Mouse (Mus musculus): ENCODE measurements around the gene Pgls. TPM values are rescaled to one million over a fixed set of nuclear protein-coding genes. Genes with fewer than 3 reads are reported as not detected.

The Pgls gene
- polyA plus RNA-seq, 1 experiment from 2014 or later: 152 TPM

- Histone ChIP-seq H3K27me3 (replicated peaks; ENCODE audit: control insufficient read depth, insufficient read depth, low read length) (no peaks in the 10 kb centered on the region), H3K36me3 (ENCODE audit: control insufficient read depth, insufficient read depth) (peaks cover 9% of the 10 kb centered on the region; the same call in 1 of the 2 replicates), H3K27ac (ENCODE audit: low read depth, low read length) (no peak overlapping the region), H3K9me3 (ENCODE audit: control insufficient read depth) (no peaks in the 10 kb centered on the region), H3K4me1 (replicated peaks; ENCODE audit: control insufficient read depth, insufficient read depth, low read length) (no peaks in the 10 kb centered on the region), H3K4me2 (replicated peaks; ENCODE audit: low read depth) (no peak overlapping the region), H3K9ac (ENCODE audit: low read depth, low read length) (no peak overlapping the region), H3K4me3 (ENCODE audit: low read depth, low read length) (no peak overlapping the region)
- no peak for TF ChIP-seq CTCF (IDR thresholded peaks at IDR 0.05; ENCODE audit: low read depth)
- 68% methylated on average over 9 of the region's 9 CpGs for whole genome bisulfite sequencing
- no peak for ATAC-seq
Observed at GRCm38 (mm10) chr8:71580201-71580600, 11.8 kb upstream of the Pgls start.

- H3K4me3 ChIP-seq (ENCODE audit: low read depth, low read length): no peak overlapping the region
- no peak overlapping the region for H3K9ac ChIP-seq (ENCODE audit: low read depth, low read length)
- no peaks in the 10 kb centered on the region for H3K4me1 ChIP-seq (replicated peaks; ENCODE audit: control insufficient read depth, insufficient read depth, low read length)
- ATAC-seq: no peak
- H3K36me3 ChIP-seq (ENCODE audit: control insufficient read depth, insufficient read depth): peaks cover 17% of the 10 kb centered on the region; the same call in 1 of the 2 replicates
- WGBS: 84% methylated on average over 2 of the region's 2 CpGs
- peak; percentile 80 for TF ChIP-seq CTCF (IDR thresholded peaks at IDR 0.05; ENCODE audit: low read depth)
- no peak overlapping the region for H3K27ac ChIP-seq (ENCODE audit: low read depth, low read length)
- no peaks in the 10 kb centered on the region for H3K27me3 ChIP-seq (replicated peaks; ENCODE audit: control insufficient read depth, insufficient read depth, low read length)
- no peaks in the 10 kb centered on the region for H3K9me3 ChIP-seq (ENCODE audit: control insufficient read depth)
- H3K4me2 ChIP-seq (replicated peaks; ENCODE audit: low read depth): no peak overlapping the region
Observed at GRCm38 (mm10) chr8:71586891-71587290, 5.1 kb upstream of the Pgls start.

GRCm38 (mm10) chr8:71588762-71589161, 3.2 kb upstream of the Pgls start:
- TF ChIP-seq CTCF (IDR thresholded peaks at IDR 0.05; ENCODE audit: low read depth): no peak
- Histone ChIP-seq H3K36me3 (ENCODE audit: control insufficient read depth, insufficient read depth) (peaks cover 17% of the 10 kb centered on the region; the same call in 1 of the 2 replicates), H3K4me1 (replicated peaks; ENCODE audit: control insufficient read depth, insufficient read depth, low read length) (peaks cover 11% of the 10 kb centered on the region; the same call in 1 of the 2 replicates), H3K4me2 (replicated peaks; ENCODE audit: low read depth) (no peak overlapping the region), H3K27me3 (replicated peaks; ENCODE audit: control insufficient read depth, insufficient read depth, low read length) (no peaks in the 10 kb centered on the region), H3K27ac (ENCODE audit: low read depth, low read length) (no peak overlapping the region), H3K9ac (ENCODE audit: low read depth, low read length) (no peak overlapping the region), H3K4me3 (ENCODE audit: low read depth, low read length) (no peak overlapping the region), H3K9me3 (ENCODE audit: control insufficient read depth) (no peaks in the 10 kb centered on the region)
- WGBS: 78% methylated on average over 3 of the region's 3 CpGs
- no peak for ATAC-seq

- H3K9ac ChIP-seq (ENCODE audit: low read depth, low read length): peak overlapping the region; percentile 79; the same call in 1 of the 2 replicates
- peak overlapping the region; percentile 64 for H3K4me3 ChIP-seq (ENCODE audit: low read depth, low read length)
- ATAC-seq: no peak
- 24% methylated on average over 5 of the region's 5 CpGs for WGBS
- H3K4me2 ChIP-seq (replicated peaks; ENCODE audit: low read depth): peak overlapping the region; percentile 82
- H3K36me3 ChIP-seq (ENCODE audit: control insufficient read depth, insufficient read depth): peaks cover 2% of the 10 kb centered on the region; the same call in 1 of the 2 replicates
- no peak for TF ChIP-seq CTCF (IDR thresholded peaks at IDR 0.05; ENCODE audit: low read depth)
- H3K27ac ChIP-seq (ENCODE audit: low read depth, low read length): no peak overlapping the region
- peaks cover 11% of the 10 kb centered on the region; the same call in 1 of the 2 replicates for H3K4me1 ChIP-seq (replicated peaks; ENCODE audit: control insufficient read depth, insufficient read depth, low read length)
- H3K27me3 ChIP-seq (replicated peaks; ENCODE audit: control insufficient read depth, insufficient read depth, low read length): no peaks in the 10 kb centered on the region
- no peaks in the 10 kb centered on the region for H3K9me3 ChIP-seq (ENCODE audit: control insufficient read depth)
Observed at GRCm38 (mm10) chr8:71591017-71591416, 959 bp upstream of the Pgls start.

- peak; percentile 24 for TF ChIP-seq CTCF (IDR thresholded peaks at IDR 0.05; ENCODE audit: low read depth)
- WGBS: 4% methylated on average over 60 of the region's 60 CpGs
- Histone ChIP-seq H3K9me3 (ENCODE audit: control insufficient read depth) (no peaks in the 10 kb centered on the region), H3K27ac (ENCODE audit: low read depth, low read length) (peak overlapping the region; percentile 95), H3K4me3 (ENCODE audit: low read depth, low read length) (peak overlapping the region; percentile 64), H3K36me3 (ENCODE audit: control insufficient read depth, insufficient read depth) (no peaks in the 10 kb centered on the region; the same call in 1 of the 2 replicates), H3K4me1 (replicated peaks; ENCODE audit: control insufficient read depth, insufficient read depth, low read length) (peaks cover 11% of the 10 kb centered on the region; the same call in 1 of the 2 replicates), H3K27me3 (replicated peaks; ENCODE audit: control insufficient read depth, insufficient read depth, low read length) (no peaks in the 10 kb centered on the region), H3K4me2 (replicated peaks; ENCODE audit: low read depth) (peak overlapping the region; percentile 82), H3K9ac (ENCODE audit: low read depth, low read length) (peak overlapping the region; percentile 79)
- peak; percentile 56 for ATAC-seq
Observed at GRCm38 (mm10) chr8:71592374-71593170, 596 bp downstream of the Pgls start.

- 90% methylated on average over 8 of the region's 8 CpGs for WGBS
- H3K27ac ChIP-seq (ENCODE audit: low read depth, low read length): no peak overlapping the region
- TF ChIP-seq CTCF (IDR thresholded peaks at IDR 0.05; ENCODE audit: low read depth): no peak
- ATAC-seq: no peak
- no peaks in the 10 kb centered on the region for H3K9me3 ChIP-seq (ENCODE audit: control insufficient read depth)
- H3K4me1 ChIP-seq (replicated peaks; ENCODE audit: control insufficient read depth, insufficient read depth, low read length): peaks cover 11% of the 10 kb centered on the region; the same call in 1 of the 2 replicates
- peak overlapping the region; percentile 82; the same call in 1 of the 2 replicates for H3K4me2 ChIP-seq (replicated peaks; ENCODE audit: low read depth)
- H3K27me3 ChIP-seq (replicated peaks; ENCODE audit: control insufficient read depth, insufficient read depth, low read length): no peaks in the 10 kb centered on the region
- H3K36me3 ChIP-seq (ENCODE audit: control insufficient read depth, insufficient read depth): no peaks in the 10 kb centered on the region; the same call in 1 of the 2 replicates
- H3K4me3 ChIP-seq (ENCODE audit: low read depth, low read length): no peak overlapping the region
- no peak overlapping the region for H3K9ac ChIP-seq (ENCODE audit: low read depth, low read length)
Observed at GRCm38 (mm10) chr8:71593556-71594323, 1.8 kb downstream of the Pgls start.

All from intestine, postnatal 0 days (tissue).